In genomic region chr5:112791792-112792780, GRCm38 (mm10) we compare ENCODE assay signal across 19 mouse cellular contexts.
A peak's percentile ranks its signal among the peaks of the same experiment; 100 is the strongest.
DNase-seq lines count a peak whose midpoint lies in the region; ATAC-seq and TF ChIP-seq lines count a peak whose summit lies in the region.
"Had no signal": no experiment of that assay in that cellular context is flagged by ENCODE, and none has a peak within 500 bp of the region (broad histone marks: within the 10 kb centered on the region; RNA-seq: fewer than 3 reads in every experiment).

No protein-coding gene starts in this region.

- H3K9ac ChIP-seq in liver, embryonic 14.5 days (replicated peaks): no peak overlapping the region
- no peak overlapping the region for H3K9ac ChIP-seq in ES-Bruce4 (ENCODE audit: low read depth, poor library complexity, severe bottlenecking)
- H3K9ac ChIP-seq in heart, embryonic 13.5 days: no peak overlapping the region
- H3K9ac ChIP-seq: embryonic facial prominence, embryonic 12.5 days; forebrain, embryonic 12.5 days; hindbrain, embryonic 15.5 days; liver, embryonic 13.5 days had no signal

- no peak overlapping the region for H3K4me3 ChIP-seq in liver, embryonic 14.5 days (ENCODE audit: insufficient read depth in 1 of 2, low read depth in 2 of 2, low read length in 2 of 2)
- no peak overlapping the region for H3K4me3 ChIP-seq in ES-Bruce4 (ENCODE audit: low read depth, low read length)
- no peak overlapping the region for H3K4me3 ChIP-seq in heart, embryonic 13.5 days
- H3K4me3 ChIP-seq: embryonic facial prominence, embryonic 12.5 days; forebrain, embryonic 12.5 days; hindbrain, embryonic 15.5 days; liver, embryonic 13.5 days had no signal

- no peak overlapping the region for H3K27ac ChIP-seq in liver, embryonic 14.5 days
- no peak overlapping the region for H3K27ac ChIP-seq in ES-Bruce4 (ENCODE audit: insufficient read depth, low read length)
- H3K27ac ChIP-seq in heart, embryonic 13.5 days (replicated peaks): peak overlapping the region; percentile 86; the same call in 1 of the 2 replicates
- H3K27ac ChIP-seq: embryonic facial prominence, embryonic 12.5 days; forebrain, embryonic 12.5 days; hindbrain, embryonic 15.5 days; liver, embryonic 13.5 days had no signal

- H3K36me3 ChIP-seq in liver, embryonic 14.5 days (replicated peaks; ENCODE audit: control insufficient read depth, insufficient read depth, low read depth): no peaks in the 10 kb centered on the region
- H3K36me3 ChIP-seq in ES-Bruce4 (ENCODE audit: control insufficient read depth, insufficient read depth, low read length, poor library complexity, severe bottlenecking): no peaks in the 10 kb centered on the region
- H3K36me3 ChIP-seq in heart, embryonic 13.5 days: peaks cover 72% of the 10 kb centered on the region
- H3K36me3 ChIP-seq: embryonic facial prominence, embryonic 12.5 days; forebrain, embryonic 12.5 days; hindbrain, embryonic 15.5 days; liver, embryonic 13.5 days had no signal

- no peak overlapping the region for H3K4me2 ChIP-seq in liver, embryonic 14.5 days (ENCODE audit: low read depth)
- no peak overlapping the region for H3K4me2 ChIP-seq in heart, embryonic 13.5 days
- H3K4me2 ChIP-seq: embryonic facial prominence, embryonic 12.5 days; forebrain, embryonic 12.5 days; hindbrain, embryonic 15.5 days; liver, embryonic 13.5 days had no signal

- no peaks in the 10 kb centered on the region for H3K4me1 ChIP-seq in liver, embryonic 14.5 days (replicated peaks; ENCODE audit: control insufficient read depth in 2 of 2, insufficient read depth in 2 of 2, low read length in 1 of 2)
- H3K4me1 ChIP-seq in ES-Bruce4 (ENCODE audit: control insufficient read depth, insufficient read depth, low read length): no peaks in the 10 kb centered on the region
- H3K4me1 ChIP-seq in heart, embryonic 13.5 days: peaks cover 33% of the 10 kb centered on the region
- H3K4me1 ChIP-seq: embryonic facial prominence, embryonic 12.5 days; liver, embryonic 13.5 days had no signal

- peak; percentile 36 for TF ChIP-seq CTCF in liver, embryonic 14.5 days (IDR thresholded peaks at IDR 0.05; ENCODE audit: low read depth)
- peak; percentile 42 for TF ChIP-seq CTCF in ES-Bruce4 (IDR thresholded peaks at IDR 0.05; ENCODE audit: low read depth, low read length)

- DNase-seq in heart, adult 11 months: peak; percentile 93
- DNase-seq in heart, postnatal 25 days (ENCODE audit: low spot score): no peak
- DNase-seq in liver, embryonic 14.5 days (ENCODE audit: low read depth in 3 of 3, low spot score in 3 of 3): no peak
- DNase-seq in liver (no peak), adipocyte (ENCODE audit: low spot score) (no peak)
- no peak for DNase-seq in Muller cell, postnatal 12 days (ENCODE audit: inconsistent ontology term)
- DNase-seq: adrenal gland, postnatal 10 days; B cell, adult 2 months; cerebellum, adult 18-20 months; gastrocnemius, postnatal 10 days; kidney, postnatal 14 days; liver, embryonic 13.5 days; thymus, adult 18-20 months had no signal

- H3K27me3 ChIP-seq in liver, embryonic 14.5 days (ENCODE audit: control insufficient read depth, insufficient read depth, low read length): no peaks in the 10 kb centered on the region
- H3K27me3 ChIP-seq in ES-Bruce4 (ENCODE audit: control insufficient read depth, insufficient read depth, low read length, poor library complexity, severe bottlenecking): no peaks in the 10 kb centered on the region
- H3K27me3 ChIP-seq in heart, embryonic 13.5 days (replicated peaks): no peaks in the 10 kb centered on the region
- H3K27me3 ChIP-seq: hindbrain, embryonic 15.5 days; liver, embryonic 13.5 days had no signal

- 63% methylated on average over 15 of the region's 15 CpGs for WGBS in liver, embryonic 14.5 days (ENCODE audit: insufficient replicate concordance)
- 65% methylated on average over 15 of the region's 15 CpGs for WGBS in heart, embryonic 13.5 days

- TF ChIP-seq EP300 in liver, embryonic 14.5 days (IDR thresholded peaks at IDR 0.05; ENCODE audit: low read depth): no peak
- TF ChIP-seq EP300 in ES-Bruce4 (IDR thresholded peaks at IDR 0.05; ENCODE audit: insufficient read depth, low read depth, low read length): no peak

- intact Hi-C loops in heart, postnatal 25 days (cut with DNase I): no loop called here

- no peak for ATAC-seq in liver, embryonic 14.5 days (ENCODE audit: insufficient read depth)
- ATAC-seq in heart, embryonic 13.5 days (ENCODE audit: extremely low read depth, insufficient number of reproducible peaks, low FRiP score, low TSS enrichment): no peak
- ATAC-seq: Patski had no signal

- TF ChIP-seq POLR2A in ES-Bruce4 (IDR thresholded peaks at IDR 0.05; ENCODE audit: insufficient read depth, low read length): no peak

- no peaks in the 10 kb centered on the region; the same call in 1 of the 2 replicates for H3K9me3 ChIP-seq in liver, embryonic 14.5 days (ENCODE audit: control insufficient read depth, low read length)
- H3K9me3 ChIP-seq in ES-Bruce4 (replicated peaks; ENCODE audit: control insufficient read depth, insufficient read depth, low read length, poor library complexity, severe bottlenecking): no peaks in the 10 kb centered on the region
- no peaks in the 10 kb centered on the region for H3K9me3 ChIP-seq in heart, embryonic 13.5 days
- H3K9me3 ChIP-seq: embryonic facial prominence, embryonic 12.5 days; forebrain, embryonic 12.5 days; hindbrain, embryonic 15.5 days had no signal
